Mouse (Mus musculus): Measurements from ENCODE around the gene Krr1. TPM values are rescaled to one million over a fixed set of nuclear protein-coding genes. Genes with fewer than 3 reads are reported as not detected.
"Not testable (repeated sequence)": the region's sequence is repeated elsewhere in the genome, so short reads cannot be mapped to it uniquely, and the experiment has no call there.

Krr1 gene
- polyA plus RNA-seq, 1 experiment from 2014 or later, result 53.9 TPM

- Histone ChIP-seq H3K9ac (no peak overlapping the region), H3K27me3 (ENCODE audit: insufficient read depth, low read length) (no peaks in the 10 kb centered on the region), H3K4me1 (ENCODE audit: insufficient read depth) (no peaks in the 10 kb centered on the region), H3K9me3 (ENCODE audit: low read depth, low read length) (no peaks in the 10 kb centered on the region), H3K36me3 (ENCODE audit: insufficient read depth) (no peaks in the 10 kb centered on the region), H3K4me3 (ENCODE audit: low read depth, low read length) (no peak overlapping the region), H3K27ac (ENCODE audit: low read depth) (no peak overlapping the region), H3K4me2 (no peak overlapping the region)
- DNase-seq (no peak), ATAC-seq (ENCODE audit: insufficient read depth) (no peak)
- 64% methylated on average over 2 of the region's 2 CpGs for WGBS
- no peak for TF ChIP-seq CTCF (IDR thresholded peaks at IDR 0.05; ENCODE audit: low read depth)
Observed at GRCm38 (mm10) chr10:112023585-112023984, 51.1 kb downstream of the Krr1 start.

- not testable (repeated sequence) for H3K9me3 ChIP-seq (ENCODE audit: low read depth, low read length); H3K27me3 ChIP-seq (ENCODE audit: insufficient read depth, low read length); H3K4me1 ChIP-seq (ENCODE audit: insufficient read depth); H3K36me3 ChIP-seq (ENCODE audit: insufficient read depth); H3K27ac ChIP-seq (ENCODE audit: low read depth); DNase-seq; H3K9ac ChIP-seq; H3K4me3 ChIP-seq (ENCODE audit: low read depth, low read length); H3K4me2 ChIP-seq; ATAC-seq (ENCODE audit: insufficient read depth)
- WGBS, result 74% methylated on average over 3 of the region's 3 CpGs
Observed at GRCm38 (mm10) chr10:112028689-112029088, 56.2 kb downstream of the Krr1 start.

Other genes starting within 250 kb of the Krr1 start
- 1.5 and 3.0 TPM in 2 replicates for gene Glipr1, start 30.0 kb downstream of the Krr1 start, polyA plus RNA-seq (2014; fragmentation: Nextera tagmentation; extraction: Ambion mirVana)
- not detected in 2 replicates for gene Glipr1l1, start 87.5 kb downstream of the Krr1 start, polyA plus RNA-seq (2014; fragmentation: Nextera tagmentation; extraction: Ambion mirVana)
- gene Glipr1l2, start 110.7 kb downstream of the Krr1 start, polyA plus RNA-seq (2014; fragmentation: Nextera tagmentation; extraction: Ambion mirVana), result not detected in 2 replicates
- not detected in 2 replicates for gene Glipr1l3, start 187.7 kb downstream of the Krr1 start, polyA plus RNA-seq (2014; fragmentation: Nextera tagmentation; extraction: Ambion mirVana)
- gene Caps2, start 191.0 kb downstream of the Krr1 start, polyA plus RNA-seq (2014; fragmentation: Nextera tagmentation; extraction: Ambion mirVana), result 0.51 and 0.61 TPM in 2 replicates

All from lung, embryonic 14.5 days (tissue).